Mouse (Mus musculus): ENCODE results near the gene A830018L16Rik.
"Not testable (repeated sequence)": the region's sequence is repeated elsewhere in the genome, so short reads cannot be mapped to it uniquely, and the experiment has no call there.

A830018L16Rik gene

DNA sequence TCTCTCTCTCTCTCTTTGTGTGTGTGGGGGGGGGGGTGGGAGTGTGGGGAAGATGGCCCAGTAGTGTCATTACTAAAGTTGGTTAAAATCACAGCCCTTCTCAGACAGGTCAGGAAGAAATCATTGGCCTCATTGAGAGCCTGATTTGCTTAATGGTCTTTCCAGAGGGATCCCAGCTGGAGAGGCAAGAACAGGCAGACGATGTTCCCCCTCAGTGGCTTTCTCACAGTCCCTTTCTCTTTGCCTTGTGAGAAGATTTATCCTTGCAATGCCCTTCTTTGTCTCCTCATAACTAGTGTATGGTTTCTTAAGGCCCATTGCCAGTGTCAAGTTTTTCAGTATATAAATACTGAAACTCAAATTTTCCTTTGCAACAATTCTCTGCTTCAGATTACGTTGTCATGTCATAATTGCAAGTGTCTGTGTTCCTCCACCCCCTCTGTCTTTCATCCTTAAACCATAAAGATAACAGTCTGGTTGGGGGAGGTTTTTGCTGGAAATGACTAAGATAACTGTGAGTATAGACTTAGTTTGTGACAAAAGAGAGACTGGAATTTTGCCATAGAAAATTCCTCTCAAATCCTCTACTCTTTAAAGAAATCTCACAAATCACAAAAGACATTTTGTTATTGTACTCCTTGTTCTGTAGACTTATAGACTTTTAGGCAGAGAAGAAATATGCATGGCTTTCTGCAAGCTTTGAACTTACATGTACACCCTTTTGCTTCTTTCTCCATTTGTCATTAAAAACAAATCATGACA is 595.1 kb downstream of the A830018L16Rik start:
- peak; percentile 25 for DNase-seq

DNA sequence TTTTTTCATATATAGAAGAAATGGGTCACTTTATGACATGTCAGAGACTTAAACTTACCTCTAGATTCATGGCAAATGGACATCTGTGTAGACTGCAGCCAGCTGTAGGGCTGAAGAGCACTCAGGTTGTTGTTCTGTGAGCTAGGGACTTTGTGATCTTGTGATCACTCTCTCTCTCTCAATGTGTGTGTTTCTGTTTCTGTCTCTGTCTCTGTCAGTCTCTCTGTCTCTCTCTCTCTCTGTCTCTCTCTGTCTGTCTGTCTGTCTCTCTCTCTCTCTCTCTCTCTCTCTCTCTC is 595.6 kb downstream of the A830018L16Rik start:
- no peak for DNase-seq

DNA sequence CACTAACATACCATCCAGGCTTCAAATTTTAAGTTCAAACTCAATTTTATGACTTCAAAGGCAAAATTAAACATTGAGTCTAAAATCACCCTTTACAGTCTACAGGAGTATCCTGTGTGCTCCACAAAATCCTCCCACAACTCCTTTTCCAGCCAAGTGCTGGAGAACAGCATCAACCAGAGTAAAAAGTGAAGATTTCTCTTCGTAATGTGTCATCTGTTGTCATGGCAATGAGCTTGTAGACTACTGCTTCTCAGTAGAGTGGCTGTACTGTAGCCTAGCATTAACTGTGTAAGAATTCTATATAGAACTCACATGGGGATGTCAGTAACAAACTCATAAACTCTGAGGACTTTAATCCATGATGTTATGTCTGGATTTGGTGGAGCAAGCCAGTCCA is 596.7 kb downstream of the A830018L16Rik start:
- no peak for DNase-seq

DNA sequence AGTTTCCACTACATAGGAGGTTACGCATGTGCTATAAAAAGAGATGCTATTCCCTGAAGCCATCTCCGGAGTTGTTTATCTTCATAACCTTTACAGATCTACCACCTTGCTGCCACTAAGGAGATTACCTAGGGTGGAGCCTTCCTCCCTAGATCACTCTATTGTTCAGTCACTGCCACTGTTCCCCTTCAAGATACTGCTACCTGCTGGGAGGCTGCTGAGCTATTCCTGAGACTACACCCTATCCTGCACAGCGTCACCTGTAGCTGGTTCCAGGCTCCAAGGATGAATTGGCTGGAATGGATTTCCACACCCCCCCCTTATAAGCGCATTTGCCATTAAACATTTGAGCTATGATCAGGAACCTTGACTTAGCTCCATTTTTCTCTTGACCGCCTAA is 606.7 kb downstream of the A830018L16Rik start:
- DNase-seq: not testable (repeated sequence)

All from kidney, postnatal 14 days (tissue).